Mouse (Mus musculus) cortical plate, adult 2 months (tissue): ENCODE data around the gene Hormad2.

Experiments used
- CTCF ChIP-seq: fragments of 200-500 bp; IDR thresholded peaks from 2 replicates; pipeline ENCODE4 v1.5.1; 2011; ENCODE audit warnings: mild to moderate bottlenecking, control low read depth, low read length; ENCODE audit not compliant: insufficient read depth; ENCODE audit errors: extremely low read depth
- POLR2A ChIP-seq: fragments of 200-500 bp; IDR thresholded peaks from 2 replicates; pipeline ENCODE4 v1.6.1; 2011; ENCODE audit warnings: mild to moderate bottlenecking, low read length, control low read depth; ENCODE audit not compliant: insufficient read depth; ENCODE audit errors: extremely low read depth

DNA sequence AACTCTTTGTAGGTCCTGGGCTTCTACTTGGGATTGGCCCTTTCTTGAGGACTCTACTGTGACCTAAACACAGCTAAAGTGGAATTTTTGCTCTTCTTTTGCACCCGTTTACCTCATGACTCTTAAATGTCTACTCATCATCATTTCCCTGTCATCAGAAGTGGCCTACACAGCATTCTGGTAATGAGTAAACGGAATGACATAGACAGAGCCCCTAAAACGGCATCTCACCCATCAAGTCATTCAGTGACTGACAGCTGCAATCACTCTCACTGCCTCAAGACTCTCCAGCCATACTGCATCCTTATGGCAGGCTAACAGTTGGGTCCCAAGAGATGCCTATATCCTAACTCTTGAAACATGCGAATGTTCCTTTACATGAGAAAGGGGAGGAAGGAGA lies 74.5 kb downstream of the Hormad2 start:
- no peak for TF ChIP-seq CTCF
- TF ChIP-seq POLR2A = no peak
